Mouse (Mus musculus) erythroblast, embryonic 14.5 days (primary cell): Measurements from ENCODE around the gene Arhgap40. TPM values are rescaled to one million over a fixed set of nuclear protein-coding genes. Genes with fewer than 3 reads are reported as not detected.

ENCODE experiments used
- H3K27me3 ChIP-seq: 2 replicates; pipeline ENCODE4 v1.6.1; 2012; ENCODE audit warnings: inconsistent platforms; ENCODE audit not compliant: control insufficient read depth
- H3K36me3 ChIP-seq: 2 replicates; pipeline ENCODE4 v1.6.1; 2012; ENCODE audit warnings: mild to moderate bottlenecking, inconsistent platforms; ENCODE audit not compliant: control insufficient read depth
- H3K4me1 ChIP-seq: 2 replicates; pipeline ENCODE4 v1.6.1; 2012; ENCODE audit warnings: inconsistent platforms; ENCODE audit not compliant: control insufficient read depth
- H3K4me3 ChIP-seq: replicated peaks from 2 replicates; pipeline ENCODE3; 2012; ENCODE audit warnings: moderate library complexity, mild to moderate bottlenecking, inconsistent platforms
- H3K9me3 ChIP-seq: 2 replicates; pipeline ENCODE4 v1.6.1; 2012; ENCODE audit warnings: low read length, inconsistent platforms, mixed read lengths; ENCODE audit not compliant: control insufficient read depth
- GATA1 ChIP-seq: IDR thresholded peaks from 2 replicates; pipeline ENCODE4 v1.6.1; 2012; ENCODE audit warnings: low read length, inconsistent platforms, mixed read lengths
- TAL1 ChIP-seq: IDR thresholded peaks from 3 replicates; pipeline ENCODE4 v1.6.1; 2012; ENCODE audit warnings: low read length, inconsistent platforms, mixed read lengths
- polyA plus RNA-seq: library from polyadenylated mRNA; stranded (reverse); fragments of >175 nt; gene quantifications from 2 replicates; pipeline ENCODE4 v1.2.3, GENCODE M21; 2012

Arhgap40 gene
- polyA plus RNA-seq, 1 experiment, result not detected

DNA sequence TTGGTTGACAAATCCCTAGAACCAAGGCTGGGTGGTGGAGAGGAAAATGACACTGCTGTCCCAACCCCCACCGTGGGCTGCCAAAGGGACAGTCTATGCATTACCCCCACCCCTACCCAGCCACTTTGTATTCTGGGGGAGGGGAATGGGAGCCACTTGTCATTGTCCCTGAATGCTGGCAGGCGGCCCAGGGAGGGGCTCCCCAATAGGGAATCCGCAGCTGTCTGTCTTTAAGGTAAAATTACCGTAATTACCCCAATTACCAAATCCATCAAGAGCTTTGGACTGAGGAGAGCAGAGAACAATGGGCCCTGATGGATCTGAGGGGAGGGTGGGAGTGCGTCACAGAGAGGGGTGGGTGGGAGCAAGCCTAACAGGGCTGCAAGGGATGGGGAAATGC lies 44.2 kb downstream of the Arhgap40 start:
- H3K9me3 ChIP-seq, result peaks cover 3% of the 10 kb centered on the region
- H3K4me1 ChIP-seq, result no peaks in the 10 kb centered on the region; the same call in 1 of the 2 replicates
- H3K4me3 ChIP-seq, result no peak overlapping the region
- H3K27me3 ChIP-seq, result peaks cover 29% of the 10 kb centered on the region
- TF ChIP-seq GATA1, result no peak
- TF ChIP-seq TAL1, result no peak
- no peaks in the 10 kb centered on the region for H3K36me3 ChIP-seq

DNA sequence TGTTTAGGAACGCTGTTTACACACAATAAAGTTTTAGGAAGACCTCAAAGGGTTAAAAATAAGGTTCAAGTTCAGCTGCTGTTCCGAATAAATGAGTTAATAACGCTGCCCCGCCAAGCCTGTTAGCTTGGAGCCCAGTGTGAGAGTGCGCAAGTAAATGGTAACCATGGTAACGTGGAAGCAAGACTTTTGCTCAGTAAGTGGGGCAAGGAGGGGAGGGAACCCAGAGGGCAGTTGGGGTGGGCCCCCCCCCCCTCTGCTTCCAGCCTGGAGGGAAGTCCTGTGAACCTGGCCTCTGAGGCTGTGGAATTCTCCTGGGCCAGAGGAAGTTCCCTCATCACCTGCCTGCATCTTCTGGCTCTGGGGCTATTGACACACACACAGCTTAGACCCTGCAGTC lies 47.3 kb downstream of the Arhgap40 start:
- H3K4me3 ChIP-seq, result no peak overlapping the region
- no peaks in the 10 kb centered on the region for H3K36me3 ChIP-seq
- H3K9me3 ChIP-seq, result peaks cover 3% of the 10 kb centered on the region
- TF ChIP-seq GATA1, result no peak
- TF ChIP-seq TAL1, result no peak
- H3K27me3 ChIP-seq, result peaks cover 11% of the 10 kb centered on the region
- H3K4me1 ChIP-seq, result no peaks in the 10 kb centered on the region; the same call in 1 of the 2 replicates

DNA sequence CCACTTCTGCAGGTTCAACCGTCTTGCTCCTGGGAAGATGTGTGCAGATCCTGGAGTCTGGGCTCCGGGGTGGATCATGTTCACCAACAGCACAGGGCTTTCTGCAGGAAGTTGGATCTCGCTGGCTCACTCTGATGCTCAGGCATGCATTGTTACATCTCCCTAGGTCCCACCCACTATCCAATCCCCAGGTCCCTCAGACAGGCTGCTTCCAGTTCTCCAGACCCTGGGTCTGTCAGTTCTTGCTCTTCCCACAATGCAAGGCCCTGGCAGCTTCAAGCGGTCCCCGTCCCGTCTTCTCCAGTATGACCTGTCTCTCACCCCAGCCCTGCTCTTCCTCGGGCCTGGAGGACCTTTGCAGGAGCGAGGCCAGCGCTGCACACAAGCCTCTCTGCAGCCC lies 48.2 kb downstream of the Arhgap40 start:
- TF ChIP-seq GATA1, result no peak
- no peak for TF ChIP-seq TAL1
- Histone ChIP-seq H3K9me3 (peaks cover 3% of the 10 kb centered on the region), H3K4me1 (no peaks in the 10 kb centered on the region; the same call in 1 of the 2 replicates), H3K27me3 (peaks cover 4% of the 10 kb centered on the region), H3K36me3 (no peaks in the 10 kb centered on the region), H3K4me3 (no peak overlapping the region)

DNA sequence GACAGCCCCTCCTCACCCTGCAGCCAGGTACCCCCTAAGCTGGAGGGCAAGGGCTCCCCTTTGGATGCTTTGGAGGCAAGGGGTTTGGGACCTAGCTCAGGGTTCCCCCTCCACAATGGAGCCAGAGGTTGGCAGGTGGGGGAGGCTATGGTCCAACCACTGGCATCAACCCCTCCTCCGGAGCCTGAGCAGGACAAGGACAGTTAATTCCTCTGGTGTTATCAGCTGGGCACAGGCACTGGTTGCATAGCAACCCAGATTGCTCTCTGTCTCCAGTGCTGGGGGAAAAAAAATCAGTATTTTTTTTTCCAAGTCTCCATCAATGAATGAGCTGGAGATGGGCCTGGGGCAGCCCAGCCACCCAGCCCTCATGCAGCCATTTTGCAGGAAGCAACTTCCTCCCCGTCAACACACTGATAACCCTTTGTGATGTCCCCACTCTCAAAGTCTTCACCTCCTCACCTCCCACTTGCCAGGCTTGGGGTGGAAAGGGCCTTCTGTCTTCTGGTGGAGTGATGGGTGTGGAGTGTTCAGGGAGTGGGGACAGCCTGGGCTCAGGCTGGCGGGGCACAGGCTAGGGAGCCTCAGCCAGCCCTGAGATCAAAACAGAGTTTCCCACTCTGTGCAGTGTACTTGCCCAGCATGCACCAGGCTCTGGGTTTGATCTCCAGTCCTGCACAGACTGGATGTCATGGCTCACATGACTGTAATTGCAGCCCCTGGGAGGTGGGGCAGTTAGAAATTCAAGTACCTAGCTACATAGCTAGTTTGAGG lies 49.0 kb downstream of the Arhgap40 start:
- H3K27me3 ChIP-seq, result no peaks in the 10 kb centered on the region; the same call in 1 of the 2 replicates
- peaks cover 3% of the 10 kb centered on the region for H3K9me3 ChIP-seq
- TF ChIP-seq GATA1, result no peak
- no peak for TF ChIP-seq TAL1
- no peaks in the 10 kb centered on the region for H3K4me1 ChIP-seq
- no peak overlapping the region for H3K4me3 ChIP-seq
- no peaks in the 10 kb centered on the region for H3K36me3 ChIP-seq

DNA sequence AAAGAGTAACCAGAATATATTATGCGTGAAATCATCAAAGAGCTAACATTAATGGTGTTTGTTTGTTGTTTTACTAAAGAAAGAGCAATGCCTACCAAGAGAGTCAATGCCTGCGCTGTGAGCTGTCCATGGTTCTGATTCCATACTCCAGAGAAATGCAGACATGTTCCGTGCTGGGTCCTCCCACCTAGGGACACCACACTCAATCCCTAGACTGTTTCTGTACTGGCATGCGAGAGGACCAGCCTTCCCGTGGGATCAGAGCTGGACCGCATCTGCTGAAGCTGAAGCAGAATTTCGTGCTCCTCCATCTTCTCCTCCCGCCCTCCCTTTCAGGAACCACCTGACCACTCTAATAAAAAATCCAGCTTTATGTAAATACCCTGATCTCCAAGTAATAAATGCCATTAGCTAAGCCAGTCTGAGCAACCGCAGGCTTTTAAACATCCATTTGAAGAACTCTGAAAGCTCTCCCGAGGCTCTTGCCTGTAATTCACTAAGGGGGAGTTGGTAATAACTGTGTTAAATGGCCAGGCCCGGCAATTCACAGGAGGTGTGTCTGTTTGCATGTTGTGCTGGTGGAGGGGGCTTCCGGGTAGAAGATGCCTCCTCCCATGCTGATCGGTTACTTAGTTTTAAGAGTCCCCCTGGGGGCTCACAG lies 58.0 kb downstream of the Arhgap40 start:
- TF ChIP-seq GATA1, result no peak
- TF ChIP-seq TAL1, result no peak

DNA sequence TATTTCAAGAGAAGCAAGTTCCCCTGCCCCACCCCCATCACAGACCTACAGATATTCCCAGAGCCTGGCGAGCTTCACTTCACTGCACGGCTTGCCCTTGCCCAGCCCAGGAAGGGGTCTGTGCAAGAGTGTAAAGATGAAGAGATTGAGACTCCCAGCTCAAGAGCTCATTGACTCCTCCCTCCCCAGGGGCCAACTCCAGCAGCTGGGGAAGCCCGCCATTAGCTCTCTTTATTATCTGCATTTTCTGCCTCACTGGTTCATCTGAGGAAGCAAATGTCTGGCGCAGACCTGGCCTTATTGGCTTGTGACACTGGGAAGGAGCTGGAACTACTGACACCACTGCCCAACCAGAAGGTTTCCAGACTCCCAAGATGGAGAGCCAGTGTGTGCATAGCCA lies 67.4 kb downstream of the Arhgap40 start:
- Histone ChIP-seq H3K9me3 (no peaks in the 10 kb centered on the region), H3K4me3 (no peak overlapping the region), H3K4me1 (peaks cover 4% of the 10 kb centered on the region), H3K36me3 (no peaks in the 10 kb centered on the region), H3K27me3 (no peaks in the 10 kb centered on the region)
- no peak for TF ChIP-seq TAL1
- no peak for TF ChIP-seq GATA1

More for the DNA sequence above, 58.0 kb downstream of the Arhgap40 start:
- Histone ChIP-seq H3K4me1 (no peaks in the 10 kb centered on the region), H3K4me3 (no peak overlapping the region), H3K36me3 (no peaks in the 10 kb centered on the region), H3K27me3 (no peaks in the 10 kb centered on the region), H3K9me3 (no peaks in the 10 kb centered on the region)

DNA sequence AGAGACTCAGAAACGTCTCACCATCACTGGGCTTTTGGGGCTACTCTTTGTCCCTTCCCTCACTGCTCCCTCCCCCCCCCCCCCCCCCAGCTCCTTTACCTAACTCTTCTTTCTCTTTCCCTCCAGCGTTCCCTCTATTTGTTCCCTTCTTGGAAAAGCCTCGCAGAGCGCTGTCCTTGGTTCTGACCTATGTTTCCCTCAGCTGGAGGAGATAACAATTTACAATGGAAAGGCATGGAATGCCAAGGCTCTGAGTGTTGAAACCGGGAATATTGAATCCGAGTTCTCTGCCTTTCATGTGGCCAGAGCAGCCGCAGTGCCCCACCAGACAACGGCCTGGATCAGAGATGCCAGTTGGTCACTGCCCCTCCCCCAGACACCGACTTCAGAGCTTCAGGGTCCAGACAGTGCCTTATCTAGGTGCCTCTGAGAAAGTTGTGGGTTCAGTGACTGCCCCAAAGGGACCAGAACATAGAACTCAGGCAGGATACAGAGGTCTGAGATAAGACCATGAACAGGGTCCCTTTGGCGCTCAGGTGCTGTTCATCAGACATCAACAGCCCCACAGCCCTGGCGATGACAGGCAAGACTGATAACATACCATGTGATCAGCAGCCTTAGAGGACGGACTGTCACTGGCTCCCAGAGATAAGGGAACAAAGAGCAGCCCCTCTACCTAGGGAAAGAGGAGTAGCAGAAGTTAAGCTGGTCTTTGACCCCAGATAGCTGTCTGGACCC lies 72.2 kb downstream of the Arhgap40 start:
- no peak overlapping the region for H3K4me3 ChIP-seq
- peaks cover 8% of the 10 kb centered on the region for H3K4me1 ChIP-seq
- no peak for TF ChIP-seq GATA1
- no peak for TF ChIP-seq TAL1
- H3K9me3 ChIP-seq, result no peaks in the 10 kb centered on the region
- H3K36me3 ChIP-seq, result no peaks in the 10 kb centered on the region
- no peaks in the 10 kb centered on the region for H3K27me3 ChIP-seq

DNA sequence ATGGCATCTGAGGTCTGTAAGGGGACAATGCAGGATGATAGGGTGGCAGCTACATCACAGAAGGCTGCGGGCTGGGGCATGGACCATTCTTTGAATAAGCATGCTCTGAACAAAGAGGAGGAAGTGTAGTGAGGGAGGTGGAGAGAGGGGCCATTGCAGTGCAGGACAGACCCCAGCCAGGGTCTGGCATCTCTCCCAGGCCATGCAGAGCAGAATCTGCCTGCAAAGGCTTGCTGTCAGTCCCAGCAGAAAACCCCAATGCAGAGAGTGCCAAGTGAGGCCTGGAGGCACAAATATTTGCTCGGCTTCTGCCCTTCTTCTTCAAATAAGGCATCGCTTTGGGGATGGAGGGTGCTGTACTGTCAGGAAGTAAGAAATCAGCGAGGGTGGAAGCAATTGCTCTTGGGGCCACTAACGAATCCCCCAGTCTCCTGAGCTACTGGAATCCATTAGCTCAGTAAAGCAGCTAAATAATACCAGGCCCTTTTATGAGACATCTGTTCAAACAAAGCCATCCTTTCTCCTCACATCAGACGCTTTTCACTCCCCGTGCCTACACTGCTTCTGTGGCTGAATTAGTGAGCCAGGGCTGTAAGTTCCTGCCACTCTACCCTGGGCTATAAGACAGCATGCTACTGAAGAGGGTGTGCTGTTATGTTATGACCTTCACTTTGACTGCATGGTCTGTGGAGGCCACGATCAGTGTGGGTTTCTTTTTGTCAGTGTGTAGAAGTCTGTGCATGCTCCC lies 76.1 kb downstream of the Arhgap40 start:
- no peak for TF ChIP-seq GATA1
- TF ChIP-seq TAL1, result no peak

More for the DNA sequence above, 76.1 kb downstream of the Arhgap40 start:
- no peaks in the 10 kb centered on the region for H3K36me3 ChIP-seq
- H3K4me1 ChIP-seq, result peaks cover 8% of the 10 kb centered on the region
- H3K9me3 ChIP-seq, result no peaks in the 10 kb centered on the region
- no peaks in the 10 kb centered on the region for H3K27me3 ChIP-seq
- H3K4me3 ChIP-seq, result no peak overlapping the region
